Comparison of ENCODE assay signal across 20 mouse cellular contexts in the genomic region with DNA sequence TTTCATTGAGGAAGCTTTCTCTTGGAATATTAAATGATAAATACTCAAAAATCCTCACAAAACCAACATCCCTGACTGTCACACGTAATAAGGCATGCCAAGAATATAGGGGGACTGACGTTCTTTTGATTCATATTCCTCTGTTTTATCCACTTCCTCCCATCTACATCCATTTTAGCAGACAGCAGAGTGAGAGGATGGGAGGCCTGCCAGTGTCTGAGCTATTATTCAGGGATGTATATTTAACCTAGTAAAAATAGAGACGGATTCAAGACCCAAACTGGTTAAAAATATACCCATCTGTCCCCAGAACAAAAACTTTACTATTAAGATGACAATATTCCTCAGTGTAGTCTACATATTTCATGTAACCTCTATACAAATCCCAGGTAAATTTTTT. TPM values are rescaled to one million over a fixed set of nuclear protein-coding genes. Genes with fewer than 3 reads are reported as not detected.
A peak's percentile ranks its signal among the peaks of the same experiment; 100 is the strongest.
DNase-seq lines count a peak whose midpoint lies in the region; ATAC-seq lines count a peak whose summit lies in the region.
"Had no signal": no experiment of that assay in that cellular context is flagged by ENCODE, and none has a peak within 500 bp of the region (broad histone marks: within the 10 kb centered on the region; RNA-seq: fewer than 3 reads in every experiment).

No protein-coding gene starts in this region.

- H3K4me2 ChIP-seq in hindbrain, embryonic 16.5 days (ENCODE audit: low read length), result no peak overlapping the region
- H3K4me2 ChIP-seq: embryonic facial prominence, embryonic 12.5 days; forebrain, embryonic 13.5 days; forebrain, embryonic 15.5 days had no signal

- H3K4me1 ChIP-seq in hindbrain, embryonic 16.5 days (ENCODE audit: control insufficient read depth, insufficient read depth, low read depth, low read length), result no peaks in the 10 kb centered on the region
- H3K4me1 ChIP-seq: forebrain, embryonic 13.5 days; forebrain, embryonic 15.5 days had no signal

- no peak overlapping the region for H3K9ac ChIP-seq in hindbrain, embryonic 16.5 days (ENCODE audit: low read depth, low read length)
- H3K9ac ChIP-seq: embryonic facial prominence, embryonic 12.5 days; forebrain, embryonic 13.5 days; forebrain, embryonic 15.5 days had no signal

- H3K9me3 ChIP-seq in hindbrain, embryonic 16.5 days (ENCODE audit: control insufficient read depth, low read length), result no peaks in the 10 kb centered on the region
- H3K9me3 ChIP-seq: embryonic facial prominence, embryonic 10.5 days; embryonic facial prominence, embryonic 12.5 days; forebrain, embryonic 13.5 days; forebrain, embryonic 15.5 days had no signal

- ATAC-seq in frontal cortex, adult (ENCODE audit: low TSS enrichment), result peak; percentile 95
- no peak for ATAC-seq in hindbrain, embryonic 16.5 days
- ATAC-seq: forebrain, embryonic 13.5 days; forebrain, embryonic 15.5 days had no signal

- DNase-seq in frontal cortex, postnatal 14 days (ENCODE audit: low spot score in 2 of 2), result no peak
- DNase-seq in right cerebral cortex, postnatal 10 days (ENCODE audit: low spot score in 2 of 2), result peak; percentile 55 to 61
- DNase-seq in right cerebral cortex, postnatal 25 days, result no peak
- peak; percentile 76 for DNase-seq in 3T3-L1 (ENCODE audit: low read depth, low spot score)
- peak; percentile 27 for DNase-seq in right cerebral cortex, postnatal 4 days
- no peak for DNase-seq in ovary, postnatal 14 days (ENCODE audit: low spot score)
- DNase-seq: adrenal gland, adult 2 months; adrenal gland, postnatal 10 days; adrenal gland, postnatal 25 days; cerebellum, adult 11-12 months; cerebellum, adult 2 months; cerebellum, adult 9-10 months; cerebellum, postnatal 10 days; cerebellum, postnatal 25 days had no signal

- WGBS in hindbrain, embryonic 16.5 days, result 92% methylated on average over 3 of the region's 3 CpGs

- no peak overlapping the region for H3K4me3 ChIP-seq in hindbrain, embryonic 16.5 days (ENCODE audit: low read length)
- H3K4me3 ChIP-seq: embryonic facial prominence, embryonic 10.5 days; embryonic facial prominence, embryonic 12.5 days; forebrain, embryonic 13.5 days; forebrain, embryonic 15.5 days had no signal

- H3K36me3 ChIP-seq in hindbrain, embryonic 16.5 days (ENCODE audit: control insufficient read depth, insufficient read depth, low read length), result no peaks in the 10 kb centered on the region
- H3K36me3 ChIP-seq: embryonic facial prominence, embryonic 10.5 days; embryonic facial prominence, embryonic 12.5 days; forebrain, embryonic 15.5 days had no signal

- H3K27ac ChIP-seq in hindbrain, embryonic 16.5 days (ENCODE audit: low read depth, low read length), result no peak overlapping the region
- H3K27ac ChIP-seq: embryonic facial prominence, embryonic 10.5 days; embryonic facial prominence, embryonic 12.5 days; forebrain, embryonic 13.5 days; forebrain, embryonic 15.5 days had no signal

- no peaks in the 10 kb centered on the region for H3K27me3 ChIP-seq in hindbrain, embryonic 16.5 days (replicated peaks; ENCODE audit: control insufficient read depth, insufficient read depth, low read length)
- H3K27me3 ChIP-seq: embryonic facial prominence, embryonic 12.5 days; forebrain, embryonic 13.5 days; forebrain, embryonic 15.5 days had no signal

RNA-seq across cellular contexts. Expression of gene Tfpi, which starts 14.2 kb away (rescaled TPM):
- 18.7 and 19.1 TPM in 2 replicates for polyA plus RNA-seq in hindbrain, embryonic 16.5 days (2015; fragmentation: Nextera tagmentation; extraction: Ambion mirVana)

RNA-seq across cellular contexts. Expression of gene Calcrl, which starts 37.2 kb away (rescaled TPM):
- polyA plus RNA-seq in hindbrain, embryonic 16.5 days (2015; fragmentation: Nextera tagmentation; extraction: Ambion mirVana), result 13.9 and 16.5 TPM in 2 replicates

Comparison
In these comparisons a context has a peak if more than half of its experiments do, and no peak if none do; other contexts are left out.
1. DNase-seq: peak in right cerebral cortex, postnatal 10 days (2 of 2), 3T3-L1 (single experiment) and right cerebral cortex, postnatal 4 days (single experiment); none in frontal cortex, postnatal 14 days (0 of 2), right cerebral cortex, postnatal 25 days (single experiment) and ovary, postnatal 14 days (single experiment).